Comparison of ENCODE assay signal across 20 mouse cellular contexts in genomic region chr6:136364008-136364407, GRCm38 (mm10). TPM values are rescaled to one million over a fixed set of nuclear protein-coding genes. Genes with fewer than 3 reads are reported as not detected.
"Had no signal": no experiment of that assay in that cellular context is flagged by ENCODE, and none has a peak within 500 bp of the region (broad histone marks: within the 10 kb centered on the region; RNA-seq: fewer than 3 reads in every experiment).

No protein-coding gene starts in this region.

- DNase-seq: kidney, adult 11 months; kidney, adult 9 months; kidney, postnatal 36 days; lung, adult 18-20 months; spleen, adult 18-20 months; thymus, postnatal 36 days had no signal

RNA-seq across cellular contexts. Expression of gene Gm8994, which starts 36.7 kb away (rescaled TPM):
- total RNA-seq: layer of hippocampus, adult 18-20 months; layer of hippocampus, postnatal 10 days; left cerebral cortex, postnatal 36 days; liver, adult 2 months; megakaryocyte-erythroid progenitor cell, adult 5-6 weeks had no signal
- polyA plus RNA-seq: kidney, postnatal 0 days; liver, adult 2 months; lung, embryonic 16.5 days; midbrain, embryonic 13.5 days; myocyte; neural tube, embryonic 11.5 days; neural tube, embryonic 15.5 days; thymus, postnatal 0 days had no signal

RNA-seq across cellular contexts. Expression of gene E330021D16Rik, which starts 51.4 kb away (rescaled TPM):
- total RNA-seq: layer of hippocampus, adult 18-20 months; layer of hippocampus, postnatal 10 days; left cerebral cortex, postnatal 36 days; liver, adult 2 months; megakaryocyte-erythroid progenitor cell, adult 5-6 weeks had no signal
- polyA plus RNA-seq: limb, embryonic 13.5 days; midbrain, embryonic 13.5 days; myocyte; neural tube, embryonic 11.5 days; neural tube, embryonic 15.5 days; stomach, embryonic 15.5 days had no signal
